Mouse (Mus musculus): Measurements from ENCODE around the gene Mon1b.

Gene Mon1b

DNA sequence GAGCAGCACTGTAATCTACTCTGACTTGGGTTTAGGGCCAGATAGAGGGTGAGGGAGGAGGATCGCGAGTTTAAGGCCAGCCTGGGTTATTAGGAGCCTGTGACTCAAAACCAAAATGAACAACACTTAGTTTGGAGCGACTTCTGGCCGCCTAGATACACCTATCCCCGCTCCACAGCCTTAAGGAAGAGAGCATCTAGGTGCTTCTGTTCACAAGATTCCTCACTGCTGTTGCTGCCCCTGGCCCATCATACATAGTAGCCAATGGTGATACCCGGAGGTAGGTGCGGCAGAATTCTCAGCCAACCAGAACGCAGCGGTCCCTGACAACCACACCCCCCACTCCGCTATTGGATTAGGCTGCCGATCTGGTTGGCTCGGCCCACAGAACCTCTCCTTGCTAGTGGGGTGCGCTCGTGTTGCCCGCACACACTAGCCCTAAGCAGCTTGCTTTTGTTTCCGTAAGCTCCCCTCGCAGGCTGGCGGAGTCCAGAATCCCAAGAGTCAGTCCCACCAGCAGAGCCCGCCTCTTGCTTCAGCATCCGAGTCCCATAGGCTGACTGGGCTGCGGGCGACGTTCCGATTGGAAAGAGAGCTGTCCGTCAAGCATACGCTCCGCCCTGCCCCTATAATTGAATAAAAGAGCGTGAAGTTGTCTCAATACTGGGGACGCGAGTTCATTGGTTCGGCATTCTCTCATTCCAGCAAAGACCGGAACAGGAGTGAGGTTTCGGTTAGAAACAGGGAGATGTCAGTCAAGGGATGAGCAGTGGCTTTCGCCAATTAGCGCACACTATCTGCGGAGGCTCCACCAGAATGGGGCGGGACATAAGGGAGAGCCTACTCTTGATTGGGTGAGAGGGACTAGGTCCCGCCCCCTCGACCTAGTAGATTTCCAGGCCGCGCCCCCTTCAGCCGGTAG lies at the start of gene Mon1b:
Gene Mon1b, plus strand, starts transcription at position 918 of the 922 bp plus-strand sequence.
- Histone ChIP-seq H3K9me3 (ENCODE audit: low read length) (no peaks in the 10 kb centered on the region), H3K4me3 (replicated peaks; ENCODE audit: low read length) (peak within 1 kb of the TSS; percentile 92), H3K4me1 (replicated peaks; ENCODE audit: low read depth, low read length) (peaks cover 28% of the 10 kb centered on the region), H3K27me3 (ENCODE audit: insufficient read depth, low read length) (no peaks in the 10 kb centered on the region), H3K36me3 (ENCODE audit: insufficient read depth, low read length) (peaks cover 14% of the 10 kb centered on the region)
- TF ChIP-seq NANOG (IDR thresholded peaks at IDR 0.05; ENCODE audit: borderline replicate concordance, low read length) (no peak), CTCF (conservative IDR thresholded peaks at IDR 0.05; ENCODE audit: low read length) (no peak), POU5F1 (IDR thresholded peaks at IDR 0.05; ENCODE audit: borderline replicate concordance, low read length) (no peak)

DNA sequence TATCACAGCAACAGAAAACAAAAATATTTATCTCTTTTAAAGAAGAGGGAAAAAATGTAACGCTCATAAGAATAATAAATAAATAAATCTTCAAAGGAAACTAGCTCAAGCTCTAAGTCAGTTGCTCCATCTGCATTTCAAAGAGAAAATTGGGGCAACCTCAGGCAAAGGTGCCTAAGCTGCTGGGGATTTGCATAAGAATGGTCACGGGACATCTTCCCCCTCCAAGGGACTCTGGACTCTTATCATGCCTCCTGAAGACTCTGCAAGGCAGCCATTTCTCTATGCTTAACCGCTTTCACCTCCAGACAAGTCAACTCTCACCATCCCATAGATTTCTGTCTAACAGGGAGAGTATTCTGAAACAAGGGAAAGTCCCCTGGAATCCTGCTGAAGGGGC lies 37.0 kb upstream of the Mon1b start:
- Histone ChIP-seq H3K4me1 (replicated peaks; ENCODE audit: low read depth, low read length) (peaks cover 11% of the 10 kb centered on the region), H3K9me3 (ENCODE audit: low read length) (peaks cover 6% of the 10 kb centered on the region; the same call in 1 of the 2 replicates), H3K4me3 (replicated peaks; ENCODE audit: low read length) (no peak overlapping the region), H3K36me3 (ENCODE audit: insufficient read depth, low read length) (no peaks in the 10 kb centered on the region), H3K27me3 (ENCODE audit: insufficient read depth, low read length) (peaks cover 26% of the 10 kb centered on the region)
- TF ChIP-seq NANOG (IDR thresholded peaks at IDR 0.05; ENCODE audit: borderline replicate concordance, low read length) (no peak), POU5F1 (IDR thresholded peaks at IDR 0.05; ENCODE audit: borderline replicate concordance, low read length) (peak; percentile 74; the same call in 1 of the 2 replicates)

DNA sequence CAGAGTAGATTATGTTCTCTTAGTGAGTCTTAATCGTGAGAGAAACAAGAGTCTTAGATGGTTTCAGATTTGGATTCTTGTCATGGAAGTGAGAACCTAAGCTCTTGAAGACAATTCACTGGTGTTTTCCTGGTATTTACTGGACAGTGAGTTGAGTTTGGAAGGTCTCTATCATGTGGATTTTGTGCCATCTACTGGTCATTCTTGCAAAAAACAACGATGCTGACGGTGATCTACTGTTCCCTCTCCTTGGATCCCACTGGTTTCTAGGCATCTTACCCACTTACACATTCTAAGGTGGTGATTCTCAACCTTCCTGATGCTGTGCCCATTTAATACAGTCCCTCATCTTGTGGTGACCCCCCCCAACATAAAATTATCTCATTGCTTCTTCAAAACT lies 2.8 kb upstream of the Mon1b start:
- TF ChIP-seq POU5F1 (IDR thresholded peaks at IDR 0.05; ENCODE audit: borderline replicate concordance, low read length) (no peak), CTCF (conservative IDR thresholded peaks at IDR 0.05; ENCODE audit: low read length) (peak; percentile 28), NANOG (IDR thresholded peaks at IDR 0.05; ENCODE audit: borderline replicate concordance, low read length) (no peak)
- Histone ChIP-seq H3K36me3 (ENCODE audit: insufficient read depth, low read length) (peaks cover under 1% of the 10 kb centered on the region; the same call in 1 of the 2 replicates), H3K9me3 (ENCODE audit: low read length) (no peaks in the 10 kb centered on the region), H3K27me3 (ENCODE audit: insufficient read depth, low read length) (no peaks in the 10 kb centered on the region), H3K4me3 (replicated peaks; ENCODE audit: low read length) (no peak overlapping the region), H3K4me1 (replicated peaks; ENCODE audit: low read depth, low read length) (peaks cover 12% of the 10 kb centered on the region)

DNA sequence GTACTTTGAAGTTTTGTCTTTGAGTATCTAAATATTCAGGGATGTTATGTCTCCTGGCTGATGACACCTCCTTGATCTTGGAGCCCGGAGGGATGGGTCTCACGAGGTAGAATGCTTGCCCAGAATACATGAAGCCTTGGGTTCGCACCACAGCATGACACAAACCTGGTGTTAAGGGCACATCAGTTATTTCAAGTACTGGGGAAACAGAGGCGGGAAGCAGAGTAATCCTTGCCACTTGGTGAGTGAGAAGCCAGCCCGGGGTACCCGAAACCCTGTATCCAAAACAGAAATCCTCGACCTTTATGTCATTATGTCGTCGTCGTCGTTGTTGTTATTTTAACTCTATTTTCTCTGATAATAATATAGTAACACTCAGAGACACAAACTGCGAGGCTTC lies 1.2 kb upstream of the Mon1b start:
- H3K36me3 ChIP-seq (ENCODE audit: insufficient read depth, low read length) = peaks cover 6% of the 10 kb centered on the region
- H3K27me3 ChIP-seq (ENCODE audit: insufficient read depth, low read length) = no peaks in the 10 kb centered on the region
- TF ChIP-seq NANOG (IDR thresholded peaks at IDR 0.05; ENCODE audit: borderline replicate concordance, low read length) (no peak), CTCF (conservative IDR thresholded peaks at IDR 0.05; ENCODE audit: low read length) (no peak), POU5F1 (IDR thresholded peaks at IDR 0.05; ENCODE audit: borderline replicate concordance, low read length) (no peak)
- peak overlapping the region; percentile 92 for H3K4me3 ChIP-seq (replicated peaks; ENCODE audit: low read length)
- no peaks in the 10 kb centered on the region for H3K9me3 ChIP-seq (ENCODE audit: low read length)
- peaks cover 28% of the 10 kb centered on the region for H3K4me1 ChIP-seq (replicated peaks; ENCODE audit: low read depth, low read length)

DNA sequence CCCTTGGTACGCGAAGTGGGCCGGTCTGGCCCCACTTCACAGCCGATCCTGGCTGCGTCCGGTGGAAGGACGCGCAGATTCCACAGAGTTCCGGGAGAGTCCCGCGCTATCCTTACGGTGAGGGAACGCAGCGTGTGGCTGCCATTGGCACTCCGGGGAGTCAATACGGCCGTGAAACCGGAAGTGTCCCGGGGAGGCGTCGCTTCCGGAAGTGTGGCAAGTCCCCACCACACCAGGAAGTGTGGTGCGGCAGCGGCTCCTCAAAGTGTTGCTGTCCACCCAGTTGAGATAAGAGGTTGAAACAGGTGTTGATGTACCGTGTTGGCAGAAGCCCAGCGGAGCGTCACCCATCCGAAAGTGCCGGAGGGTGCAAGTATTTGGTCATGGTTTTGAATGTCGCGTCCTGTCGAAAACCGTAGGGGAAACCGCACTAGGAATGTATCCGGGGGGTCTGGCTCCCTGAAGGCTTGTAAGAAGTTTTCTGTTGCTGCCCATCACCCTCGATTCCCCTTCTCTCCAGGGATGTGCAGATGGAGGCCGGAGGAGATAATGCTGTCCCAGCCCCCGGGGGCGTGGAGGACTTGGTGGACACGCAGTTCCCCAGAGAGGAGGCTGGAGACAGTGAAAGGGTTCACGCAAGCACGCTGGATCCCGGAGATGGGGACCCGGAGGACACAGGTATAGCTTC lies 349 bp downstream of the Mon1b start:
- TF ChIP-seq NANOG (IDR thresholded peaks at IDR 0.05; ENCODE audit: borderline replicate concordance, low read length) (no peak), CTCF (conservative IDR thresholded peaks at IDR 0.05; ENCODE audit: low read length) (no peak), POU5F1 (IDR thresholded peaks at IDR 0.05; ENCODE audit: borderline replicate concordance, low read length) (no peak)
- H3K4me3 ChIP-seq (replicated peaks; ENCODE audit: low read length) = peak overlapping the region; percentile 92
- no peaks in the 10 kb centered on the region for H3K27me3 ChIP-seq (ENCODE audit: insufficient read depth, low read length)
- H3K4me1 ChIP-seq (replicated peaks; ENCODE audit: low read depth, low read length) = peaks cover 28% of the 10 kb centered on the region
- peaks cover 21% of the 10 kb centered on the region for H3K36me3 ChIP-seq (ENCODE audit: insufficient read depth, low read length)
- no peaks in the 10 kb centered on the region for H3K9me3 ChIP-seq (ENCODE audit: low read length)

DNA sequence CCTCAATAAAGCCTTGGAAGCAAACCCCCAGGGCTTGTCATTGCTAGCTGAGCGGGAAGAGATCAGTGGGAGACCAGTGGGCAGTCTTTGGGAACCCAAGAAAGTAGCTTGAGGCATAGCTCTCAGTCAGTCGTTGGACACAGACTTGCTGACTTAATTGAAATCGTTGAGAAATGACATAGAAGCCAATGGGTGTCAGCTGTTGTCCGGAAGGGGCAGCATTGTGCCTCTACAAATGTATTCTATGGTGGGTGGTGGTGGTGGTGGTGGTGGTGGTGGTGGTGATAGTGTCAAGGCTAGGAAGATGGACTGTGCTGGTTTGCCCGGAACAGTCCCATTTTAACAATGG lies 867 bp downstream of the Mon1b start:
- TF ChIP-seq NANOG (IDR thresholded peaks at IDR 0.05; ENCODE audit: borderline replicate concordance, low read length) (no peak), POU5F1 (IDR thresholded peaks at IDR 0.05; ENCODE audit: borderline replicate concordance, low read length) (no peak), CTCF (conservative IDR thresholded peaks at IDR 0.05; ENCODE audit: low read length) (no peak)

DNA sequence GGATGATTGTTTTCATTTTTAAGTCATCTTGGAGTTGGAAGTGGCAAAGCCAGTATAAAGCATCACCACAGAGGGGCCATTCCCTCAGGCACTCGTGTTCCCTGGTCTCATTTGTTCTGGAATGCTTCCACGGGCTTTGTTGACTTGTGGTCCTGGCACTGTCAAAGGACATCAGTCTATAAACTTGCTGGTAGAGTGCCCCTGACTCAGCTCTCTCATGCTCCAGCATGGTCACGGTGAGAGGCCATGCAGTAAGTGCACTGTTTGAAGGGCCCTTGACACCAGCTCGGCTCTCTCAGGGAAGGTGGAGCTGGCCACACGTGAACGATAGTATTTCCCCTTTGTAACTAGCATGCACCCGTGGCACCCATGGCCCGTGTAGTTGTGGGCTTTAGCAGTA lies 5.0 kb downstream of the Mon1b start:
- H3K4me3 ChIP-seq (replicated peaks; ENCODE audit: low read length) = no peak overlapping the region
- peaks cover 33% of the 10 kb centered on the region for H3K4me1 ChIP-seq (replicated peaks; ENCODE audit: low read depth, low read length)
- H3K36me3 ChIP-seq (ENCODE audit: insufficient read depth, low read length) = peaks cover 41% of the 10 kb centered on the region
- H3K9me3 ChIP-seq (ENCODE audit: low read length) = no peaks in the 10 kb centered on the region
- no peaks in the 10 kb centered on the region for H3K27me3 ChIP-seq (ENCODE audit: insufficient read depth, low read length)
- TF ChIP-seq POU5F1 (IDR thresholded peaks at IDR 0.05; ENCODE audit: borderline replicate concordance, low read length) (no peak), NANOG (IDR thresholded peaks at IDR 0.05; ENCODE audit: borderline replicate concordance, low read length) (no peak)

More for the DNA sequence above, 867 bp downstream of the Mon1b start:
- peaks cover 26% of the 10 kb centered on the region for H3K36me3 ChIP-seq (ENCODE audit: insufficient read depth, low read length)
- peak overlapping the region; percentile 92 for H3K4me3 ChIP-seq (replicated peaks; ENCODE audit: low read length)
- peaks cover 28% of the 10 kb centered on the region for H3K4me1 ChIP-seq (replicated peaks; ENCODE audit: low read depth, low read length)
- no peaks in the 10 kb centered on the region for H3K9me3 ChIP-seq (ENCODE audit: low read length)
- H3K27me3 ChIP-seq (ENCODE audit: insufficient read depth, low read length) = no peaks in the 10 kb centered on the region

DNA sequence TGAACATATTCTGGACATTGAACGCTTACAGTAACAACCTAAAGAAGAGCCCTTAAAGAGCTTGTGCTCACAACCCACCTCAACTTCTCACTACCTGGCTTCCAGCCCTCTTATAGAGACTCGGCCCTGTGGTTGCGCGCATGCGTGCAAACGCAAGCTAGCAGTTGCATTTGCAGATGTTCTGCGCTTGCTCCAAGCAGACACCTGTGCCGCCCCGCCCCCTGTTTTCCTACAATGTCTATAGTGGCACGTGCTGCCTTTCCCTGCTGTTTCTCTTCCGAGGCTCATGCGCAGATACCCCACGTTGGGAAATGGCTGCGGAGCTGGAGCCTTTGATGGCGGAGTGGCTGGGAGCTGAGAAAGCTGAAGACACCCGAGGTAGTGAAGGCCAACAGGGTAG lies 7.5 kb downstream of the Mon1b start, which contains the start of gene Syce1l:
Gene Syce1l, plus strand, starts transcription at position 288 of the 400 bp plus-strand sequence.
- Histone ChIP-seq H3K4me3 (replicated peaks; ENCODE audit: low read length) (0 out of 2 replicates have a peak within 1 kb of the TSS, but pooled peaks have one; percentile 23), H3K36me3 (ENCODE audit: insufficient read depth, low read length) (peaks cover 37% of the 10 kb centered on the region), H3K4me1 (replicated peaks; ENCODE audit: low read depth, low read length) (peaks cover 25% of the 10 kb centered on the region), H3K9me3 (ENCODE audit: low read length) (peaks cover 10% of the 10 kb centered on the region; the same call in 1 of the 2 replicates), H3K27me3 (ENCODE audit: insufficient read depth, low read length) (peaks cover 2% of the 10 kb centered on the region; the same call in 1 of the 2 replicates)
- TF ChIP-seq POU5F1 (IDR thresholded peaks at IDR 0.05; ENCODE audit: borderline replicate concordance, low read length) (no peak), NANOG (IDR thresholded peaks at IDR 0.05; ENCODE audit: borderline replicate concordance, low read length) (no peak), CTCF (conservative IDR thresholded peaks at IDR 0.05; ENCODE audit: low read length) (no peak)

All from E14TG2a.4 (cell line).